11 mouse cellular contexts compared by ENCODE assay signal in the genomic region with DNA sequence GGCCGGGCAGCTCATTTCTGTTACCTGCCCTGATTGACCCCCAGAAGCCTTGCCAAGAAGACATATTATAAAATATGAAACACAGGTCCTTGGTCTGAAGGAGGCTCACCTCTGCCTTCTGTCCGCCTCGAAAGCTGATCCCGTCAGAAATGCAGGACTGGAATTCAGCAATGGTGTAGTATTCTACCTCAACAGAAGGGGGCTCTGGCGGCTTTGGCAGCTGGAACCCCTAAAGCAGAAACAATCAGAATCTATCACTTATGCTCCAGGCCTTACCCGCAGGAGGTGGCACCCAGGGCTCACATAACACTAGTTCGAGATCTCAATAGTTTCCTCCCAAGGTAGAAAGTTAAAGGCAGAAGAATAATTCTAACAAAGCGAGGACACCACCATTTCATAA.
DNase-seq lines count a peak whose midpoint lies in the region; ATAC-seq lines count a peak whose summit lies in the region.
"Had no signal": no experiment of that assay in that cellular context is flagged by ENCODE, and none has a peak within 500 bp of the region (broad histone marks: within the 10 kb centered on the region; RNA-seq: fewer than 3 reads in every experiment).

No protein-coding gene starts in this region.

- no peaks in the 10 kb centered on the region for H3K27me3 ChIP-seq in forebrain, embryonic 10.5 days (ENCODE audit: poor library complexity, severe bottlenecking)
- H3K27me3 ChIP-seq in forebrain, embryonic 13.5 days, result no peaks in the 10 kb centered on the region
- no peaks in the 10 kb centered on the region for H3K27me3 ChIP-seq in limb, embryonic 11.5 days (ENCODE audit: control insufficient read depth, insufficient read depth, low read length)
- H3K27me3 ChIP-seq in limb, embryonic 10.5 days (ENCODE audit: low read depth, poor library complexity, severe bottlenecking), result no peaks in the 10 kb centered on the region
- H3K27me3 ChIP-seq: liver, embryonic 15.5 days had no signal

- H3K36me3 ChIP-seq in forebrain, embryonic 10.5 days (replicated peaks), result peaks cover 79% of the 10 kb centered on the region
- peaks cover 42% of the 10 kb centered on the region for H3K36me3 ChIP-seq in forebrain, embryonic 13.5 days (ENCODE audit: poor library complexity, severe bottlenecking)
- peaks cover 20% of the 10 kb centered on the region for H3K36me3 ChIP-seq in limb, embryonic 11.5 days (ENCODE audit: control insufficient read depth, insufficient read depth, low read length)
- H3K36me3 ChIP-seq in limb, embryonic 10.5 days, result peaks cover 96% of the 10 kb centered on the region

- DNase-seq in forebrain, embryonic 10.5 days (ENCODE audit: extremely low spot score, low spot score), result peak; percentile 31
- peak; percentile 53 for DNase-seq in limb, embryonic 11.5 days (ENCODE audit: low spot score)
- no peak for DNase-seq in limb, embryonic 10.5 days (ENCODE audit: low spot score)
- peak; percentile 56 for DNase-seq in ZHBTc4 (ENCODE audit: low read depth, low spot score)
- peak; percentile 31 for DNase-seq in lung, postnatal 25 days (ENCODE audit: low spot score)
- DNase-seq in spleen, adult 12 weeks (ENCODE audit: low spot score), result no peak
- no peak for DNase-seq in layer of hippocampus, adult 9-10 months (ENCODE audit: low spot score)
- DNase-seq: thymus, postnatal 36 days had no signal

- no peaks in the 10 kb centered on the region for H3K4me1 ChIP-seq in forebrain, embryonic 10.5 days
- no peaks in the 10 kb centered on the region for H3K4me1 ChIP-seq in forebrain, embryonic 13.5 days
- H3K4me1 ChIP-seq in limb, embryonic 11.5 days (ENCODE audit: control insufficient read depth, insufficient read depth, low read length), result no peaks in the 10 kb centered on the region
- H3K4me1 ChIP-seq in limb, embryonic 10.5 days, result no peaks in the 10 kb centered on the region
- H3K4me1 ChIP-seq: liver, embryonic 15.5 days had no signal

- 53% methylated on average over 8 of the region's 8 CpGs for WGBS in forebrain, embryonic 10.5 days
- WGBS in forebrain, embryonic 13.5 days, result 47% methylated on average over 8 of the region's 8 CpGs
- 64% methylated on average over 8 of the region's 8 CpGs for WGBS in limb, embryonic 11.5 days
- 64% methylated on average over 8 of the region's 8 CpGs for WGBS in limb, embryonic 10.5 days

- no peak overlapping the region for H3K9ac ChIP-seq in forebrain, embryonic 13.5 days
- no peak overlapping the region for H3K9ac ChIP-seq in limb, embryonic 11.5 days (ENCODE audit: low read length)
- H3K9ac ChIP-seq: liver, embryonic 15.5 days had no signal

- no peak overlapping the region for H3K27ac ChIP-seq in forebrain, embryonic 10.5 days
- H3K27ac ChIP-seq in forebrain, embryonic 13.5 days, result no peak overlapping the region
- H3K27ac ChIP-seq in limb, embryonic 11.5 days (replicated peaks; ENCODE audit: low read depth, low read length), result no peak overlapping the region
- no peak overlapping the region for H3K27ac ChIP-seq in limb, embryonic 10.5 days
- H3K27ac ChIP-seq: liver, embryonic 15.5 days had no signal

- ATAC-seq in forebrain, embryonic 13.5 days, result no peak
- ATAC-seq in limb, embryonic 11.5 days (ENCODE audit: insufficient number of reproducible peaks, low FRiP score, low TSS enrichment, low read depth), result no peak
- ATAC-seq: inflammation-experienced regulatory T-cells, adult 6 months had no signal

- no peak overlapping the region for H3K4me2 ChIP-seq in forebrain, embryonic 13.5 days
- no peak overlapping the region for H3K4me2 ChIP-seq in limb, embryonic 11.5 days (ENCODE audit: low read depth, severe bottlenecking)
- H3K4me2 ChIP-seq: liver, embryonic 15.5 days had no signal

- no peak overlapping the region for H3K4me3 ChIP-seq in forebrain, embryonic 10.5 days
- H3K4me3 ChIP-seq in forebrain, embryonic 13.5 days, result no peak overlapping the region
- H3K4me3 ChIP-seq in limb, embryonic 11.5 days (ENCODE audit: low read depth, low read length), result no peak overlapping the region
- H3K4me3 ChIP-seq in limb, embryonic 10.5 days, result no peak overlapping the region
- H3K4me3 ChIP-seq: liver, embryonic 15.5 days had no signal

- no peaks in the 10 kb centered on the region for H3K9me3 ChIP-seq in forebrain, embryonic 10.5 days
- H3K9me3 ChIP-seq in forebrain, embryonic 13.5 days (replicated peaks), result no peaks in the 10 kb centered on the region
- H3K9me3 ChIP-seq in limb, embryonic 11.5 days (ENCODE audit: control insufficient read depth, low read length), result no peaks in the 10 kb centered on the region
- H3K9me3 ChIP-seq in limb, embryonic 10.5 days (replicated peaks), result no peaks in the 10 kb centered on the region
- H3K9me3 ChIP-seq: liver, embryonic 15.5 days had no signal

Comparison
In these comparisons a context has a peak if more than half of its experiments do, and no peak if none do; other contexts are left out.
1. DNase-seq: peak in forebrain, embryonic 10.5 days (single experiment), limb, embryonic 11.5 days (single experiment), ZHBTc4 (single experiment) and lung, postnatal 25 days (single experiment); none in limb, embryonic 10.5 days (single experiment), spleen, adult 12 weeks (single experiment) and layer of hippocampus, adult 9-10 months (single experiment).